Mouse (Mus musculus) myocyte (in vitro differentiated cells): ENCODE measurements around the gene Nlgn2. TPM values are rescaled to one million over a fixed set of nuclear protein-coding genes. Genes with fewer than 3 reads are reported as not detected.
A peak's percentile ranks its signal among the peaks of the same experiment; 100 is the strongest.

Experiments used
- H3K27me3 ChIP-seq: one replicate; pipeline ENCODE4 v1.6.1; 2011; ENCODE audit not compliant: control insufficient read depth, insufficient read depth, insufficient read length
- H3K36me3 ChIP-seq: one replicate; pipeline ENCODE4 v1.6.1; 2011; ENCODE audit not compliant: control insufficient read depth, insufficient read depth
- H3K4me2 ChIP-seq: one replicate; pipeline ENCODE4 v1.6.1; 2011; ENCODE audit warnings: low read depth, control low read depth
- H3K4me3 ChIP-seq: one replicate; pipeline ENCODE4 v1.5.1; 2011; ENCODE audit warnings: mild to moderate bottlenecking, control low read depth, moderate library complexity
- H3K79me2 ChIP-seq: one replicate; pipeline ENCODE4 v1.6.1; 2011; ENCODE audit not compliant: control insufficient read depth, insufficient read depth
- H3ac ChIP-seq: one replicate; pipeline ENCODE4 v1.6.1; 2011; ENCODE audit not compliant: control insufficient read depth, insufficient read length
- CEBPB ChIP-seq: IDR thresholded peaks from 2 replicates; pipeline ENCODE4 v1.6.1; 2011; ENCODE audit warnings: mild to moderate bottlenecking, moderate library complexity; ENCODE audit not compliant: poor library complexity, insufficient read depth, severe bottlenecking
- E2F4 ChIP-seq: IDR thresholded peaks from one replicate; pipeline ENCODE4 v1.6.1; 2011; ENCODE audit warnings: mild to moderate bottlenecking, control low read depth, moderate library complexity; ENCODE audit not compliant: insufficient read depth
- MAX ChIP-seq: IDR thresholded peaks from one replicate; pipeline ENCODE4 v1.6.1; 2011; ENCODE audit warnings: low read depth, mild to moderate bottlenecking, control low read depth
- MYOD1 ChIP-seq, 3 experiments: IDR thresholded peaks; one replicate each; pipeline ENCODE4 v1.6.1; 2011; ENCODE audit warnings: control low read depth in 2 of 3, low read depth in 2 of 3, mild to moderate bottlenecking in 2 of 3, moderate library complexity in 1 of 3; ENCODE audit not compliant: insufficient read length in 2 of 3, control insufficient read depth in 1 of 3
- MYOG ChIP-seq, 3 experiments: IDR thresholded peaks; one replicate each; pipeline ENCODE4 v1.6.1; 2011; ENCODE audit warnings: control low read depth in 2 of 3, low read depth in 2 of 3, mild to moderate bottlenecking in 2 of 3; ENCODE audit not compliant: insufficient read length in 2 of 3, control insufficient read depth in 1 of 3, insufficient read depth in 1 of 3
- POLR2A ChIP-seq: IDR thresholded peaks from one replicate; pipeline ENCODE4 v1.6.1; 2011; ENCODE audit warnings: low read depth, mild to moderate bottlenecking, control low read depth, moderate library complexity; ENCODE audit not compliant: insufficient read length
- POLR2AphosphoS2 ChIP-seq: IDR thresholded peaks from one replicate; pipeline ENCODE4 v1.6.1; 2011; ENCODE audit warnings: low read depth, control low read depth; ENCODE audit not compliant: insufficient read length
- REST ChIP-seq: IDR thresholded peaks from one replicate; pipeline ENCODE4 v1.6.1; 2011; ENCODE audit warnings: mild to moderate bottlenecking, control low read depth, moderate library complexity; ENCODE audit not compliant: insufficient read depth, insufficient read length
- SRF ChIP-seq: IDR thresholded peaks from one replicate; pipeline ENCODE4 v1.6.1; 2011; ENCODE audit warnings: low read depth; ENCODE audit not compliant: control insufficient read depth, insufficient read length
- TCF12 ChIP-seq: IDR thresholded peaks from one replicate; pipeline ENCODE4 v1.6.1; 2011; ENCODE audit warnings: mild to moderate bottlenecking, control low read depth; ENCODE audit not compliant: poor library complexity, insufficient read depth, severe bottlenecking
- TCF3 ChIP-seq: IDR thresholded peaks from one replicate; pipeline ENCODE4 v1.6.1; 2011; ENCODE audit warnings: low read depth, control low read depth; ENCODE audit not compliant: insufficient read length
- USF1 ChIP-seq: IDR thresholded peaks from one replicate; pipeline ENCODE4 v1.6.1; 2011; ENCODE audit warnings: low read depth, mild to moderate bottlenecking, control low read depth, moderate library complexity
- polyA plus RNA-seq: library from polyadenylated mRNA; unstranded; fragments of >200 nt; fragmentation: generic; extraction: Trizol; gene quantifications from one replicate; pipeline ENCODE4 v1.2.1, GENCODE M21; 2012; ENCODE audit warnings: missing spikeins

Nlgn2 gene
- polyA plus RNA-seq, 1 experiment, result 12.8 TPM

DNA sequence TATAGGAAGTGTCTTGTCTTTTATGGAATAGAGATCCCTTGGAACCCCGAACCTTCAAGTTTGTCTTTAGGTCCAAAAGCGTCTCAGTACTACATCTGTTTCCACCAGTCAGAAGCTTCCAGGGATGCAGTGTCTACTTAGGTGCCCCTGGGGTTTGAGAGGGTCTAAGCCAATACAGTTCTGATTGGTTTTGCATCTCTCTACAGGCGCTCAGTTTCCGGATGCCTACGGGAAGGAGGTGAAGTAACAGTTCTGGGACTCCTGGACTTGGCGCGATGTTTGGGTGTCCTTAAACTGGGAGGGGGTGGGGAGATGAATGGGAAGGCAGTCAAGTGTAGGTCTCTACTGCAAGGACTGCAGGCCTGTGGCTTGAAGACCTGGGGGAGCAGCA, 1.1 kb upstream of the Nlgn2 start:
- Histone ChIP-seq H3K27me3 (no peaks in the 10 kb centered on the region), H3K4me3 (peak overlapping the region; percentile 39), H3ac (peak overlapping the region; percentile 84), H3K4me2 (peak overlapping the region; percentile 85), H3K79me2 (no peaks in the 10 kb centered on the region), H3K36me3 (no peaks in the 10 kb centered on the region)
- TF ChIP-seq MAX (no peak), SRF (no peak), REST (no peak), MYOD1 (IDR thresholded peaks at IDR 0.05; ENCODE audit: control insufficient read depth in 1 of 3, insufficient read length in 2 of 3, low read depth in 2 of 3) (no peak), USF1 (no peak), POLR2A (no peak), MYOG (IDR thresholded peaks at IDR 0.05; ENCODE audit: control insufficient read depth in 1 of 3, insufficient read depth in 1 of 3, insufficient read length in 2 of 3, low read depth in 2 of 3) (no peak), TCF12 (no peak), POLR2AphosphoS2 (no peak), TCF3 (no peak), E2F4 (no peak), CEBPB (no peak)

DNA sequence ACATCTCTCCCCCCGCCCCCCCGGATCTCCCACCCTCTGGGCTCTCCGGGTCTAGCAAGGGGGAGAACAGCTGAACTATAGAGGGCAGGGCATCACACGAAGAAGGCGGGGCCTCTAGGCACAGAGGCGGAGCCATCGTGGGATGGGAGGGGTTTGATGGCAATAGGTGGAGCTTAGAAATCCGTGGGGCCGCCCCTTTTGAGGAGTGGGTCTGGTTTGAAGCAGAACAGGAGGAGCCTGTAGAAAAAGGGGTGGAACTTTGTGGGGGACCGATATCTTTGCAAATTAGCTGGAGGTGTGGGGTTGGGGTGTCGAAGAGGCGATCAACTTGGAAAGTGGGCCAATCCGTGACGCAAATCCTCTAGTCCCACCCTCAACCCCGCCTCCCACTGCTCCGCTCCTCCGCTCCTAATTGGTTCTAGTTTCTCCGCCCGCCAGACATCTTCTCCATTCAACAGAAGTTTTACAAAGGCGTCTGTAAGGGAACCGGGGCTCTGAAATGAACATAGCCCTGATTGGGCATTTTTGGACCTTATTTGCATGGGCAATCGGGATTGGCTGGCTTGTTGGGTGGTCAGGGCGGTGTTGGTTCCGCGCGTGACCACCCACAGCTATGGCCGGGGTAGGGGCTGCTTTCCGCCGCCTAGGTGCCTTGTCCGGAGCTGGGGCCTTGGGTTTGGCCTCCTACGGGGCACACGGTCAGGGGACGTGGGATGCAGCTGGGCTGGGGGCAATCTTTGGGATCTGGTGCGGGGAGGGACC, 549 bp upstream of the Nlgn2 start, which contains the start of gene Tmem256:
Gene Tmem256 (plus strand): TSS at position 563 of the 762 bp plus-strand sequence.
- no peaks in the 10 kb centered on the region for H3K79me2 ChIP-seq
- peak within 1 kb of the TSS; percentile 86 for H3K4me2 ChIP-seq
- H3ac ChIP-seq, result peak within 1 kb of the TSS; percentile 84
- peak within 1 kb of the TSS; percentile 39 for H3K4me3 ChIP-seq
- H3K36me3 ChIP-seq, result no peaks in the 10 kb centered on the region
- no peaks in the 10 kb centered on the region for H3K27me3 ChIP-seq
- TF ChIP-seq TCF12, result no peak
- peak in 2 of 3 experiments; percentile 38 to 42 for TF ChIP-seq MYOG (IDR thresholded peaks at IDR 0.05; ENCODE audit: control insufficient read depth in 1 of 3, insufficient read depth in 1 of 3, insufficient read length in 2 of 3, low read depth in 2 of 3)
- TF ChIP-seq MYOD1 (IDR thresholded peaks at IDR 0.05; ENCODE audit: control insufficient read depth in 1 of 3, insufficient read length in 2 of 3, low read depth in 2 of 3), result peak in 2 of 3 experiments; percentile 13 to 23
- peak; percentile 58 for TF ChIP-seq E2F4
- TF ChIP-seq POLR2AphosphoS2, result peak; percentile 86
- TF ChIP-seq TCF3, result no peak
- TF ChIP-seq USF1, result no peak
- TF ChIP-seq POLR2A, result peak; percentile 81
- peak; percentile 8 for TF ChIP-seq SRF
- TF ChIP-seq REST, result no peak
- no peak for TF ChIP-seq MAX
- no peak for TF ChIP-seq CEBPB

DNA sequence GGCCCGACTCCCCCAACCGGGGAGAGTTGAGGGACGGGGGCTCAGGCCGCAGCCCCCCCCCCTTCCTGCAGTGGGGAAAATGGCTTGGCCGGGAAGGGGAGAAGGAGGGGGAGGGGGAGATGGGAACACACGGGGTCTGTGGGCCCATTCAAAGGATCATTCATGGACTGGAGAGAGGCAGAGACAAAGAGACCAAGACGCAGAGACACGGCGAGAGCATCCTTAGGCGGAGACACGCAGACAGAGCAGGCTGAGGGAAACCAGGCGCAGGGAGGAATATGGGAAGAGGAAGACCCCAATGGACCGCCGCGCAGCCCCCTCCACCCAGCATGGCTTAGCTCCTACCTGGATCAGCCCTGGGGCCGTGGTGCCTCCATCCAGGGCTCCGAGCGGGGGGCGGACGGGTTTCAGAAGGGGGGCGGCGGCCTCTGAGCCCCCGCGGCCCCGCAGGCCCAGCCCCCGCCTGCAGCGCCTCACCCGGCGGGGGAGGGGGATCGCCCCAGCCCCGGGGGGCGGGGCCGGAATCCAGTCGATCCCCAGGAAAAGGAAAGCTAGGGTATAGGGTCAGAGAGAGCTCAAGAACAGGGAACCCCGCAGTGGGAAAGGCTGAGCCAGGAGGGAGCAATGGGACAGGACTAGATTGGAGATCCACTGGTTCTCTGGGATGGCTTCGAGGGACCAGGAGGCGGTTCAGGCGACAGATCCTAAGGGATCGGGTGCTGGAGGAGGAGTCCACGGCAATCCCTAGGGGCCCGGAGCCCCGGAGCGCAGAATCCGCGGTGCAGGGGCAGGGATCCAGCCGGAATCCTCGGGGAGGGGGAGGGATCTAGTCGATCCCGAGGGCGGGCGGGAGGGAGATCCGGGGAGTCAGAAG, 644 bp downstream of the Nlgn2 start:
- Histone ChIP-seq H3K79me2 (no peaks in the 10 kb centered on the region), H3ac (peak overlapping the region; percentile 84), H3K4me2 (peak overlapping the region; percentile 86), H3K4me3 (peak overlapping the region; percentile 39), H3K36me3 (no peaks in the 10 kb centered on the region), H3K27me3 (no peaks in the 10 kb centered on the region)
- TF ChIP-seq CEBPB (no peak), TCF3 (no peak), POLR2A (no peak), MYOG (IDR thresholded peaks at IDR 0.05; ENCODE audit: control insufficient read depth in 1 of 3, insufficient read depth in 1 of 3, insufficient read length in 2 of 3, low read depth in 2 of 3) (no peak), USF1 (no peak), MAX (no peak), SRF (no peak), MYOD1 (IDR thresholded peaks at IDR 0.05; ENCODE audit: control insufficient read depth in 1 of 3, insufficient read length in 2 of 3, low read depth in 2 of 3) (no peak), E2F4 (no peak), POLR2AphosphoS2 (no peak), TCF12 (no peak), REST (no peak)

DNA sequence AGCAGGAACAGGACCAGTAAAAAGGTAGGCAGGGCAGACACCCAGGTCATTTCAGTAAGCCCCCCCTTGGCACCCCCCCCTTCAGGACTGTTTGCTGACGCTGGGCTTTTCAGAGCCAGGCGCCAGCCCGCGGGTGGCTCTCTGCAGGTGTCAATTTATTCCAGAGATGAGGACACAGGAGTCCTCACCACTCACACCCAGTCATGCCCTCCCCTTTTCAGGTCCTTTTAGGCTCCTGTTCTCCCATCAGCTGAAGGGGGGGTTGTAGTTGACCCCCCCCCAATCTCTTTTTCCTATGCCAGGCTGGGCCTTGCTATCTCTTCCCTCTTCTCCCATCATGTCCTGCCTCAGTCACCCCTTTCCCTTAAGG, 1.6 kb downstream of the Nlgn2 start:
- Histone ChIP-seq H3ac (no peak overlapping the region), H3K4me2 (peak overlapping the region; percentile 86), H3K4me3 (peak overlapping the region; percentile 39), H3K36me3 (no peaks in the 10 kb centered on the region), H3K27me3 (no peaks in the 10 kb centered on the region), H3K79me2 (no peaks in the 10 kb centered on the region)
- TF ChIP-seq E2F4, result no peak
- no peak for TF ChIP-seq MYOG (IDR thresholded peaks at IDR 0.05; ENCODE audit: control insufficient read depth in 1 of 3, insufficient read depth in 1 of 3, insufficient read length in 2 of 3, low read depth in 2 of 3)
- no peak for TF ChIP-seq MAX
- no peak for TF ChIP-seq POLR2AphosphoS2
- no peak for TF ChIP-seq CEBPB
- no peak for TF ChIP-seq TCF3
- no peak for TF ChIP-seq REST
- no peak for TF ChIP-seq SRF
- no peak for TF ChIP-seq USF1
- TF ChIP-seq TCF12, result no peak
- TF ChIP-seq MYOD1 (IDR thresholded peaks at IDR 0.05; ENCODE audit: control insufficient read depth in 1 of 3, insufficient read length in 2 of 3, low read depth in 2 of 3), result no peak
- no peak for TF ChIP-seq POLR2A
